Mouse (Mus musculus) hindbrain, embryonic 11.5 days (tissue): ENCODE measurements at regions not wholly inside any gene's neighbourhood (a gene's known extent, or its start where the extent isn't known, plus 50 kb on each side); places are given as distances from the start of the nearest gene placed in this dataset.
"Not testable (repeated sequence)": the region's sequence is repeated elsewhere in the genome, so short reads cannot be mapped to it uniquely, and the experiment has no call there.

Experiments used
- ATAC-seq: fragments of 200-750 bp; cut with Nextera tagmentation; 2 replicates; pipeline ENCODE4 v1.8.0; 2017; ENCODE audit warnings: mild to moderate bottlenecking, moderate TSS enrichment, moderate library complexity; ENCODE audit not compliant: low FRiP score
- DNase-seq: peaks from one replicate; pipeline ENCODE4 v3.0.0-alpha.2; 2015; ENCODE audit warnings: low spot score
- H3K27ac ChIP-seq: fragments of 300-500 bp; sonication (generic); 2 replicates; pipeline ENCODE4 v1.5.1; 2014; ENCODE audit warnings: mild to moderate bottlenecking, low read depth, low read length
- H3K27me3 ChIP-seq: fragments of 300-500 bp; sonication (generic); 2 replicates; pipeline ENCODE4 v1.6.1; 2014; ENCODE audit warnings: mild to moderate bottlenecking, low read length, moderate library complexity, mixed read lengths; ENCODE audit not compliant: control insufficient read depth, insufficient read depth
- H3K36me3 ChIP-seq: fragments of 300-500 bp; sonication (generic); 2 replicates; pipeline ENCODE4 v1.6.1; 2014; ENCODE audit warnings: mild to moderate bottlenecking, low read length, moderate library complexity, mixed read lengths; ENCODE audit not compliant: control insufficient read depth, insufficient read depth
- H3K4me1 ChIP-seq: fragments of 300-500 bp; sonication (generic); replicated peaks from 2 replicates; pipeline ENCODE4 v1.6.1; 2014; ENCODE audit warnings: low read length, mixed read lengths; ENCODE audit not compliant: control insufficient read depth, insufficient read depth
- H3K4me2 ChIP-seq: fragments of 300-500 bp; sonication (generic); replicated peaks from 2 replicates; pipeline ENCODE4 v1.6.1; 2014; ENCODE audit warnings: mild to moderate bottlenecking, low read depth, low read length
- H3K4me3 ChIP-seq: fragments of 300-500 bp; sonication (generic); 2 replicates; pipeline ENCODE4 v1.5.1; 2014; ENCODE audit warnings: low read depth, low read length
- H3K9ac ChIP-seq: fragments of 300-500 bp; sonication (generic); 2 replicates; pipeline ENCODE4 v1.6.1; 2014; ENCODE audit warnings: low read depth, low read length
- H3K9me3 ChIP-seq: fragments of 300-500 bp; sonication (generic); 2 replicates; pipeline ENCODE4 v1.6.1; 2016; ENCODE audit warnings: low read length; ENCODE audit not compliant: control insufficient read depth
- WGBS: fragments of 180-500 bp; shearing (Covaris S2); extraction: QIAGEN DNeasy Blood & Tissue Kit; methylation state at CpG from one replicate; pipeline ENCODE4 v1.1.7; 2014; 5-methylcytosine and 5-hydroxymethylcytosine counted together

- ATAC-seq (no peak), DNase-seq (no peak)
- Histone ChIP-seq H3K4me1 (no peaks in the 10 kb centered on the region), H3K4me3 (no peak overlapping the region), H3K4me2 (no peak overlapping the region), H3K9me3 (no peaks in the 10 kb centered on the region), H3K27me3 (no peaks in the 10 kb centered on the region), H3K27ac (no peak overlapping the region), H3K36me3 (no peaks in the 10 kb centered on the region), H3K9ac (no peak overlapping the region)
- WGBS: 89% methylated on average over 4 of the region's 4 CpGs
These were observed 297.1 kb upstream of the Pdzrn3 start for GRCm38 (mm10) chr6:101674846-101675245.

DNA sequence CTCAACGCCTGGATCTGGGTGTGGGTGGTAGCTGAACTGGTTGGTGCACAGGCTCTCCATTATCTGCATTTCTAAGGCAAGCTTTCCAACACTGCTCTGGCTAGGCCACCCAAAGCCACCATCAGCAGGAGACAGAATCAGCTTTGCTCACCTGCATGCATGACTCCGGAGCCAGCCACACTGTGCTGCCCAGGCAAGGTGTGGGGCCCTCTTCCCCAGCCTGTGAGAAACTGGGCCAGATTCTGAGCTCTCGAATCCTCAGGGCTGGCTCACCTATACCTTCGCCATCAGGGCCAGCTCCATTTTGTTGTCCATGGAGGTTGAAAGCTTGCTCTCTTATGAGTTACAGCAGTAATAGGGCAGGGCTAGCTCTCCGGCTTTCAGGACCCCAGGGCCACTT lies 293.1 kb upstream of the Pdzrn3 start:
- Histone ChIP-seq H3K27me3 (no peaks in the 10 kb centered on the region), H3K4me1 (no peaks in the 10 kb centered on the region), H3K27ac (0 out of 2 replicates have a peak overlapping the region, but pooled peaks have one; percentile 47), H3K9me3 (no peaks in the 10 kb centered on the region), H3K4me3 (no peak overlapping the region), H3K9ac (no peak overlapping the region), H3K36me3 (no peaks in the 10 kb centered on the region), H3K4me2 (no peak overlapping the region)
- WGBS: 66% methylated on average over 5 of the region's 5 CpGs
- DNase-seq (no peak), ATAC-seq (no peak)

GRCm38 (mm10) chr6:101669118-101669845 lies 291.6 kb upstream of the Pdzrn3 start:
- peak; percentile 80 for ATAC-seq
- no peaks in the 10 kb centered on the region for H3K36me3 ChIP-seq
- no peak overlapping the region for H3K9ac ChIP-seq
- DNase-seq: peak; percentile 33
- H3K4me2 ChIP-seq: no peak overlapping the region
- H3K9me3 ChIP-seq: no peaks in the 10 kb centered on the region
- 49% methylated on average over 5 of the region's 5 CpGs for WGBS
- no peaks in the 10 kb centered on the region for H3K27me3 ChIP-seq
- no peaks in the 10 kb centered on the region for H3K4me1 ChIP-seq
- H3K4me3 ChIP-seq: no peak overlapping the region
- no peak overlapping the region for H3K27ac ChIP-seq

GRCm38 (mm10) chr6:101654351-101654750 lies 276.7 kb upstream of the Pdzrn3 start:
- Histone ChIP-seq H3K9ac (no peak overlapping the region), H3K4me1 (no peaks in the 10 kb centered on the region), H3K4me3 (no peak overlapping the region), H3K36me3 (no peaks in the 10 kb centered on the region), H3K9me3 (no peaks in the 10 kb centered on the region), H3K27ac (no peak overlapping the region), H3K27me3 (no peaks in the 10 kb centered on the region), H3K4me2 (no peak overlapping the region)
- DNase-seq: no peak
- ATAC-seq: no peak
- 91% methylated on average over 6 of the region's 6 CpGs for WGBS

DNA sequence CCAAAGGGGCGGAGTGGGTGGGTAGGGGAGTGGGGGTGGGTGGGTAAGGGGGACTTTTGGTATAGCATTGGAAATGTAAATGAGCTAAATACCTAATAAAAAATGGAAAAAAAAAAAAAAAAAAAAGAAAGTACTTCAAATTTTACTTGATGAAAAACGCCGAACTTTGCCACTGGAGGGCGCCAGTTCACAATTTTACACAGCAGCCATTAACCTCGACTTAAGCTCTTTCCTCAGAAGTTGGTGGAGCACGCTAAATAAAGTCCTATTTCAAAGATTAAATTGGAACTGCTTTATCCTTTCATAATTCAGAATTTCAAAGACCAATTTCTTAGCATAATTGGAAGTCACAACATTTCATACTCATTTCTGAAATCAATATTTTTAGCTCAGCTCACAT lies 272.7 kb upstream of the Pdzrn3 start:
- H3K27me3 ChIP-seq, ATAC-seq, H3K9me3 ChIP-seq: not testable (repeated sequence)

GRCm38 (mm10) chr6:101617295-101617694 lies 239.6 kb upstream of the Pdzrn3 start:
- 67% methylated on average over 1 of the region's 1 CpGs for WGBS
- Histone ChIP-seq H3K4me1 (no peaks in the 10 kb centered on the region), H3K9ac (no peak overlapping the region), H3K27ac (no peak overlapping the region), H3K27me3 (no peaks in the 10 kb centered on the region), H3K9me3 (no peaks in the 10 kb centered on the region), H3K36me3 (no peaks in the 10 kb centered on the region), H3K4me3 (no peak overlapping the region), H3K4me2 (no peak overlapping the region)
- ATAC-seq: no peak
- no peak for DNase-seq

More for the DNA sequence above, 272.7 kb upstream of the Pdzrn3 start:
- H3K4me3 ChIP-seq, H3K27ac ChIP-seq, H3K4me1 ChIP-seq, H3K9ac ChIP-seq, H3K4me2 ChIP-seq, H3K36me3 ChIP-seq: not testable (repeated sequence)
- DNase-seq: peak; percentile 81
- WGBS: 13% methylated on average over 5 of the region's 6 CpGs

DNA sequence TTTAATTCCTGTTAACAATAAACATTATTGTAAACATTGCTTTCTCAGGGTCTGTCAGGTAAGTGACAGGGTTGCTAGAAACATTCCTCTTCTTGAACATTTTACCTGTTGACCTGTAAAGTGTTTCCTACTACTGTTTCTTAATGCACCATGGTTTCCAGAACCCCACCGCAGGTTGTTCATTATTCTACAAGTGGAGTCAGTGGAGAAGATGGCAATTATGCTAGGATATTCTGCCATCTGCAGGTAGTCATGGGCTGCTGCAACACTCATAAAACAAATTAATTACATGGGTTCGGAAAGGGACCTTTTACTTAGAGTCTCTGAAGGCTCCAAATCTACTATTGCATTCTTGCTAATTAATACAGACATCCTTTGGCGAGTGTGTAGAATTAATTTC lies 239.1 kb upstream of the Pdzrn3 start:
- WGBS: 50% methylated on average over 3 of the region's 3 CpGs
- no peak overlapping the region for H3K4me3 ChIP-seq
- H3K9me3 ChIP-seq: no peaks in the 10 kb centered on the region
- DNase-seq (peak; percentile 40), ATAC-seq (no peak)
- no peaks in the 10 kb centered on the region for H3K4me1 ChIP-seq
- H3K36me3 ChIP-seq: no peaks in the 10 kb centered on the region
- H3K9ac ChIP-seq: no peak overlapping the region
- H3K27ac ChIP-seq: no peak overlapping the region
- no peaks in the 10 kb centered on the region for H3K27me3 ChIP-seq
- no peak overlapping the region for H3K4me2 ChIP-seq

DNA sequence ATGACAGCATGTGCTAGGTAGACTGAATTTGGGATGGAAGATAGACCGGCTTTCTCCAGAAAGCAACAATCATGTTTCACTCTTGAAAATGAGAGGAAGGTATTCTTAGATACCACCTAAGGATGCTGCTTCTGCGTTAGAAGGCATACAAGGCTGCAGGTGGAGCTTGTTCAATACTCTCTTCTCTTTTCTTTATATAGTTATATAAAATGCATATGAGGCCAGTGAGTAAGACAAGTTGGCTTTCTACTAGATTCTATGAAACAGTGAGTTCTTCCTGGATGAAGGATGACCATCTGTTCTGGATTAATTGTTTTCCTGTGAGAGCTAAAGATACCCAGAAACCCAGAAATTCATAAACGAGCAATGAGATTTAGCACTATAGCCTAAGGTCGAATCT lies 231.3 kb upstream of the Pdzrn3 start:
- H3K4me1 ChIP-seq: no peaks in the 10 kb centered on the region
- no peak overlapping the region for H3K9ac ChIP-seq
- no peak overlapping the region for H3K4me3 ChIP-seq
- no peaks in the 10 kb centered on the region for H3K9me3 ChIP-seq
- no peak overlapping the region for H3K4me2 ChIP-seq
- no peak overlapping the region for H3K27ac ChIP-seq
- ATAC-seq (no peak), DNase-seq (no peak)
- H3K27me3 ChIP-seq: no peaks in the 10 kb centered on the region
- no peaks in the 10 kb centered on the region for H3K36me3 ChIP-seq
- 92% methylated on average over 4 of the region's 4 CpGs for WGBS

- no peaks in the 10 kb centered on the region for H3K27me3 ChIP-seq
- no peak for DNase-seq
- no peak overlapping the region for H3K9ac ChIP-seq
- H3K4me3 ChIP-seq: no peak overlapping the region
- no peak for ATAC-seq
- H3K4me1 ChIP-seq: no peaks in the 10 kb centered on the region
- H3K4me2 ChIP-seq: no peak overlapping the region
- WGBS: 68% methylated on average over 6 of the region's 6 CpGs
- no peak overlapping the region for H3K27ac ChIP-seq
- no peaks in the 10 kb centered on the region for H3K36me3 ChIP-seq
- H3K9me3 ChIP-seq: no peaks in the 10 kb centered on the region
These were observed 225.4 kb upstream of the Pdzrn3 start for GRCm38 (mm10) chr6:101603083-101603482.
